Mouse (Mus musculus): ENCODE measurements at regions not wholly inside any gene's neighbourhood (a gene's known extent, or its start where the extent isn't known, plus 50 kb on each side); places are given as distances from the start of the nearest gene placed in this dataset.

GRCm38 (mm10) chr3:81701974-81702697, 230.3 kb upstream of the Ctso start:
- no peak for ATAC-seq (replicated peaks in 1 of 2; ENCODE audit: insufficient read depth in 1 of 2, low FRiP score in 2 of 2, low TSS enrichment in 1 of 2, low read depth in 1 of 2, poor library complexity in 2 of 2, severe bottlenecking in 2 of 2)

- no peak for ATAC-seq (replicated peaks in 1 of 2; ENCODE audit: insufficient read depth in 1 of 2, low FRiP score in 2 of 2, low TSS enrichment in 1 of 2, low read depth in 1 of 2, poor library complexity in 2 of 2, severe bottlenecking in 2 of 2)
Observed at GRCm38 (mm10) chr3:81718911-81719310, 213.5 kb upstream of the Ctso start.

- no peak for ATAC-seq (replicated peaks in 1 of 2; ENCODE audit: insufficient read depth in 1 of 2, low FRiP score in 2 of 2, low TSS enrichment in 1 of 2, low read depth in 1 of 2, poor library complexity in 2 of 2, severe bottlenecking in 2 of 2)
Observed at GRCm38 (mm10) chr3:81735463-81735862, 196.9 kb upstream of the Ctso start.

- no peak for ATAC-seq (replicated peaks in 1 of 2; ENCODE audit: insufficient read depth in 1 of 2, low FRiP score in 2 of 2, low TSS enrichment in 1 of 2, low read depth in 1 of 2, poor library complexity in 2 of 2, severe bottlenecking in 2 of 2)
Observed at GRCm38 (mm10) chr3:81736838-81737237, 195.6 kb upstream of the Ctso start.

- ATAC-seq (replicated peaks in 1 of 2; ENCODE audit: insufficient read depth in 1 of 2, low FRiP score in 2 of 2, low TSS enrichment in 1 of 2, low read depth in 1 of 2, poor library complexity in 2 of 2, severe bottlenecking in 2 of 2) = no peak
Observed at GRCm38 (mm10) chr3:81742124-81742523, 190.3 kb upstream of the Ctso start.

- ATAC-seq (replicated peaks in 1 of 2; ENCODE audit: insufficient read depth in 1 of 2, low FRiP score in 2 of 2, low TSS enrichment in 1 of 2, low read depth in 1 of 2, poor library complexity in 2 of 2, severe bottlenecking in 2 of 2) = no peak
Observed at GRCm38 (mm10) chr3:81750164-81750563, 182.2 kb upstream of the Ctso start.

GRCm38 (mm10) chr3:81752955-81753354, 179.4 kb upstream of the Ctso start:
- ATAC-seq (replicated peaks in 1 of 2; ENCODE audit: insufficient read depth in 1 of 2, low FRiP score in 2 of 2, low TSS enrichment in 1 of 2, low read depth in 1 of 2, poor library complexity in 2 of 2, severe bottlenecking in 2 of 2) = no peak

GRCm38 (mm10) chr3:81760383-81760782, 172.0 kb upstream of the Ctso start:
- no peak for ATAC-seq (replicated peaks in 1 of 2; ENCODE audit: insufficient read depth in 1 of 2, low FRiP score in 2 of 2, low TSS enrichment in 1 of 2, low read depth in 1 of 2, poor library complexity in 2 of 2, severe bottlenecking in 2 of 2)

- ATAC-seq (replicated peaks in 1 of 2; ENCODE audit: insufficient read depth in 1 of 2, low FRiP score in 2 of 2, low TSS enrichment in 1 of 2, low read depth in 1 of 2, poor library complexity in 2 of 2, severe bottlenecking in 2 of 2) = peak; percentile 69 to 90
Observed at GRCm38 (mm10) chr3:81760914-81761313, 171.5 kb upstream of the Ctso start.

- peak; percentile 45 to 76 for ATAC-seq (replicated peaks in 1 of 2; ENCODE audit: insufficient read depth in 1 of 2, low FRiP score in 2 of 2, low TSS enrichment in 1 of 2, low read depth in 1 of 2, poor library complexity in 2 of 2, severe bottlenecking in 2 of 2)
Observed at GRCm38 (mm10) chr3:81771812-81772211, 160.6 kb upstream of the Ctso start.

GRCm38 (mm10) chr3:81773012-81773411, 159.4 kb upstream of the Ctso start:
- ATAC-seq (replicated peaks in 1 of 2; ENCODE audit: insufficient read depth in 1 of 2, low FRiP score in 2 of 2, low TSS enrichment in 1 of 2, low read depth in 1 of 2, poor library complexity in 2 of 2, severe bottlenecking in 2 of 2) = no peak

GRCm38 (mm10) chr3:81782081-81782480, 150.3 kb upstream of the Ctso start:
- no peak for ATAC-seq (replicated peaks in 1 of 2; ENCODE audit: insufficient read depth in 1 of 2, low FRiP score in 2 of 2, low TSS enrichment in 1 of 2, low read depth in 1 of 2, poor library complexity in 2 of 2, severe bottlenecking in 2 of 2)

- peak; percentile 99 for ATAC-seq (replicated peaks in 1 of 2; ENCODE audit: insufficient read depth in 1 of 2, low FRiP score in 2 of 2, low TSS enrichment in 1 of 2, low read depth in 1 of 2, poor library complexity in 2 of 2, severe bottlenecking in 2 of 2)
Observed at GRCm38 (mm10) chr3:81782921-81783541, 149.4 kb upstream of the Ctso start.

- peak; percentile 88 to 93 for ATAC-seq (replicated peaks in 1 of 2; ENCODE audit: insufficient read depth in 1 of 2, low FRiP score in 2 of 2, low TSS enrichment in 1 of 2, low read depth in 1 of 2, poor library complexity in 2 of 2, severe bottlenecking in 2 of 2)
Observed at GRCm38 (mm10) chr3:81788915-81789314, 143.5 kb upstream of the Ctso start.

- no peak for ATAC-seq (replicated peaks in 1 of 2; ENCODE audit: insufficient read depth in 1 of 2, low FRiP score in 2 of 2, low TSS enrichment in 1 of 2, low read depth in 1 of 2, poor library complexity in 2 of 2, severe bottlenecking in 2 of 2)
Observed at GRCm38 (mm10) chr3:81789664-81790063, 142.7 kb upstream of the Ctso start.

GRCm38 (mm10) chr3:81802096-81802495, 130.3 kb upstream of the Ctso start:
- ATAC-seq (replicated peaks in 1 of 2; ENCODE audit: insufficient read depth in 1 of 2, low FRiP score in 2 of 2, low TSS enrichment in 1 of 2, low read depth in 1 of 2, poor library complexity in 2 of 2, severe bottlenecking in 2 of 2) = no peak

- no peak for ATAC-seq (replicated peaks in 1 of 2; ENCODE audit: insufficient read depth in 1 of 2, low FRiP score in 2 of 2, low TSS enrichment in 1 of 2, low read depth in 1 of 2, poor library complexity in 2 of 2, severe bottlenecking in 2 of 2)
Observed at GRCm38 (mm10) chr3:81805745-81806144, 126.7 kb upstream of the Ctso start.

GRCm38 (mm10) chr3:81809604-81810003, 122.8 kb upstream of the Ctso start:
- ATAC-seq (replicated peaks in 1 of 2; ENCODE audit: insufficient read depth in 1 of 2, low FRiP score in 2 of 2, low TSS enrichment in 1 of 2, low read depth in 1 of 2, poor library complexity in 2 of 2, severe bottlenecking in 2 of 2) = no peak

GRCm38 (mm10) chr3:81820304-81820703, 112.1 kb upstream of the Ctso start:
- no peak for ATAC-seq (replicated peaks in 1 of 2; ENCODE audit: insufficient read depth in 1 of 2, low FRiP score in 2 of 2, low TSS enrichment in 1 of 2, low read depth in 1 of 2, poor library complexity in 2 of 2, severe bottlenecking in 2 of 2)

All from hematopoietic stem cell, adult 5-6 weeks (primary cell).